Mouse (Mus musculus): ENCODE measurements around the gene Tmcc2.

The Tmcc2 gene

GRCm38 (mm10) chr1:132389886-132390585, 1.0 kb downstream of the Tmcc2 start:
- peak; percentile 20 for DNase-seq (ENCODE audit: low read depth)

- DNase-seq (ENCODE audit: low read depth): no peak
Measured at GRCm38 (mm10) chr1:132388813-132389803, 2.0 kb downstream of the Tmcc2 start.

GRCm38 (mm10) chr1:132387943-132388342, 3.1 kb downstream of the Tmcc2 start:
- no peak for DNase-seq (ENCODE audit: low read depth)

GRCm38 (mm10) chr1:132386266-132386665, 4.8 kb downstream of the Tmcc2 start:
- no peak for DNase-seq (ENCODE audit: low read depth)

GRCm38 (mm10) chr1:132385711-132386110, 5.4 kb downstream of the Tmcc2 start:
- DNase-seq (ENCODE audit: low read depth): no peak

- no peak for DNase-seq (ENCODE audit: low read depth)
Measured at GRCm38 (mm10) chr1:132385266-132385665, 5.8 kb downstream of the Tmcc2 start.

- DNase-seq (ENCODE audit: low read depth): no peak
Measured at GRCm38 (mm10) chr1:132384001-132384554, 7.0 kb downstream of the Tmcc2 start.

- DNase-seq (ENCODE audit: low read depth): peak; percentile 45
Measured at GRCm38 (mm10) chr1:132381929-132382328, 9.2 kb downstream of the Tmcc2 start.

- DNase-seq (ENCODE audit: low read depth): no peak
Measured at GRCm38 (mm10) chr1:132380550-132381100, 10.5 kb downstream of the Tmcc2 start.

GRCm38 (mm10) chr1:132377811-132378210, 13.3 kb downstream of the Tmcc2 start:
- peak; percentile 63 for DNase-seq (ENCODE audit: low read depth)

GRCm38 (mm10) chr1:132377055-132377365, 14.1 kb downstream of the Tmcc2 start:
- no peak for DNase-seq (ENCODE audit: low read depth)

- DNase-seq (ENCODE audit: low read depth): no peak
Measured at GRCm38 (mm10) chr1:132376211-132377054, 14.6 kb downstream of the Tmcc2 start.

GRCm38 (mm10) chr1:132375256-132375655, 15.8 kb downstream of the Tmcc2 start:
- no peak for DNase-seq (ENCODE audit: low read depth)

- DNase-seq (ENCODE audit: low read depth): no peak
Measured at GRCm38 (mm10) chr1:132374873-132375244, 16.2 kb downstream of the Tmcc2 start.

GRCm38 (mm10) chr1:132374140-132374872, 16.8 kb downstream of the Tmcc2 start:
- no peak for DNase-seq (ENCODE audit: low read depth)

GRCm38 (mm10) chr1:132372896-132373534, 18.1 kb downstream of the Tmcc2 start:
- DNase-seq (ENCODE audit: low read depth): no peak

- no peak for DNase-seq (ENCODE audit: low read depth)
Measured at GRCm38 (mm10) chr1:132372354-132372753, 18.7 kb downstream of the Tmcc2 start.

GRCm38 (mm10) chr1:132371298-132372081, 19.6 kb downstream of the Tmcc2 start:
- DNase-seq (ENCODE audit: low read depth): no peak

GRCm38 (mm10) chr1:132370681-132371173, 20.4 kb downstream of the Tmcc2 start:
- peak; percentile 28 for DNase-seq (ENCODE audit: low read depth)
